8 mouse cellular contexts compared by ENCODE assay signal in the genomic region with DNA sequence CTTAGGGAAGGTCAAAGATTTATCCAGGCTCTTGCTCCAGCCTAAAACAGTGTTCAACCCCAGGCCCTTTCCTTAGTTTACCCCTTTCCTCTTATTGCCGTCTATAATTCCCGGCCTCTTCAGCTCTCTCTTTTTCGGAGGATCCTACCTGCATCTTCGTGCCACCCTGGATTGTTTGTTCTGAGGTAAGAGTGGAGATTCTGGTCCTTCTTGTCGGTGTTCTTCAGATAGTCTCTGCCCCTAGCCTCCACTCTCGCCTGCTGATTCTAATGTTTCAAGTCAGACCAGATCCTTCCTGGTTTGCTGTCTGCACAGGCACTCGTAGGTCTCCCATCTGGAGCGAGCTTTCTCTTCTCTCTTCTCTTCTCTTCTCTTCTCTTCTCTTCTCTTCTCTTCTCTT. TPM values are rescaled to one million over a fixed set of nuclear protein-coding genes. Genes with fewer than 3 reads are reported as not detected.
A peak's percentile ranks its signal among the peaks of the same experiment; 100 is the strongest.
DNase-seq lines count a peak whose midpoint lies in the region; ATAC-seq lines count a peak whose summit lies in the region.

No protein-coding gene starts in this region.

- no peaks in the 10 kb centered on the region for H3K36me3 ChIP-seq in neural tube, embryonic 11.5 days (ENCODE audit: control insufficient read depth, insufficient read depth, low read length)
- H3K36me3 ChIP-seq in embryonic facial prominence, embryonic 14.5 days (ENCODE audit: control insufficient read depth, insufficient read depth, low read length): no peaks in the 10 kb centered on the region
- H3K36me3 ChIP-seq in intestine, embryonic 15.5 days: no peaks in the 10 kb centered on the region
- H3K36me3 ChIP-seq in neural tube, embryonic 14.5 days (ENCODE audit: control insufficient read depth, insufficient read depth, low read length): no peaks in the 10 kb centered on the region

- ATAC-seq in neural tube, embryonic 11.5 days (ENCODE audit: insufficient read depth, low FRiP score, low TSS enrichment): no peak
- no peak for ATAC-seq in embryonic facial prominence, embryonic 14.5 days (ENCODE audit: low read depth)
- no peak for ATAC-seq in intestine, embryonic 15.5 days
- no peak for ATAC-seq in neural tube, embryonic 14.5 days (ENCODE audit: low read depth)

- peak overlapping the region; percentile 90 for H3K4me2 ChIP-seq in neural tube, embryonic 11.5 days (ENCODE audit: low read depth)
- peak overlapping the region; percentile 84 for H3K4me2 ChIP-seq in embryonic facial prominence, embryonic 14.5 days (ENCODE audit: low read depth, low read length)
- H3K4me2 ChIP-seq in intestine, embryonic 15.5 days (replicated peaks): peak overlapping the region; percentile 89
- H3K4me2 ChIP-seq in neural tube, embryonic 14.5 days (ENCODE audit: low read depth, low read length): peak overlapping the region; percentile 95

- no peaks in the 10 kb centered on the region for H3K9me3 ChIP-seq in neural tube, embryonic 11.5 days (ENCODE audit: control insufficient read depth, low read length)
- H3K9me3 ChIP-seq in embryonic facial prominence, embryonic 14.5 days (ENCODE audit: control insufficient read depth, low read length): no peaks in the 10 kb centered on the region
- H3K9me3 ChIP-seq in intestine, embryonic 15.5 days: no peaks in the 10 kb centered on the region
- H3K9me3 ChIP-seq in neural tube, embryonic 14.5 days (ENCODE audit: control insufficient read depth, low read length): no peaks in the 10 kb centered on the region

- no peaks in the 10 kb centered on the region for H3K27me3 ChIP-seq in neural tube, embryonic 11.5 days (ENCODE audit: control insufficient read depth, insufficient read depth, low read length)
- H3K27me3 ChIP-seq in embryonic facial prominence, embryonic 14.5 days (replicated peaks; ENCODE audit: control insufficient read depth, insufficient read depth, low read length): no peaks in the 10 kb centered on the region
- no peaks in the 10 kb centered on the region for H3K27me3 ChIP-seq in intestine, embryonic 15.5 days (replicated peaks)
- H3K27me3 ChIP-seq in neural tube, embryonic 14.5 days (ENCODE audit: control insufficient read depth, insufficient read depth, low read length): no peaks in the 10 kb centered on the region; the same call in 1 of the 2 replicates

- no peak overlapping the region for H3K27ac ChIP-seq in neural tube, embryonic 11.5 days (ENCODE audit: low read depth, low read length)
- H3K27ac ChIP-seq in embryonic facial prominence, embryonic 14.5 days (replicated peaks; ENCODE audit: low read depth, low read length): no peak overlapping the region
- H3K27ac ChIP-seq in intestine, embryonic 15.5 days: no peak overlapping the region
- no peak overlapping the region for H3K27ac ChIP-seq in neural tube, embryonic 14.5 days (ENCODE audit: low read depth, low read length)

- H3K4me1 ChIP-seq in neural tube, embryonic 11.5 days (ENCODE audit: control insufficient read depth, insufficient read depth, low read length): peaks cover 4% of the 10 kb centered on the region
- peaks cover 34% of the 10 kb centered on the region for H3K4me1 ChIP-seq in embryonic facial prominence, embryonic 14.5 days (ENCODE audit: control insufficient read depth, insufficient read depth, low read length)
- peaks cover 12% of the 10 kb centered on the region for H3K4me1 ChIP-seq in intestine, embryonic 15.5 days (replicated peaks)
- peaks cover 11% of the 10 kb centered on the region; the same call in 1 of the 2 replicates for H3K4me1 ChIP-seq in neural tube, embryonic 14.5 days (ENCODE audit: control insufficient read depth, insufficient read depth, low read length)

- WGBS in neural tube, embryonic 11.5 days: 19% methylated on average over 8 of the region's 8 CpGs
- WGBS in embryonic facial prominence, embryonic 14.5 days: 12% methylated on average over 8 of the region's 8 CpGs
- 14% methylated on average over 8 of the region's 8 CpGs for WGBS in intestine, embryonic 15.5 days
- WGBS in neural tube, embryonic 14.5 days: 29% methylated on average over 8 of the region's 8 CpGs

- peak overlapping the region; percentile 79 for H3K9ac ChIP-seq in neural tube, embryonic 11.5 days (ENCODE audit: low read length)
- peak overlapping the region; percentile 86 for H3K9ac ChIP-seq in embryonic facial prominence, embryonic 14.5 days (ENCODE audit: low read depth, low read length)
- H3K9ac ChIP-seq in intestine, embryonic 15.5 days: peak overlapping the region; percentile 90
- peak overlapping the region; percentile 68 for H3K9ac ChIP-seq in neural tube, embryonic 14.5 days (replicated peaks; ENCODE audit: low read depth, low read length)

- peak overlapping the region; percentile 51 for H3K4me3 ChIP-seq in neural tube, embryonic 11.5 days (ENCODE audit: low read depth, low read length)
- H3K4me3 ChIP-seq in embryonic facial prominence, embryonic 14.5 days (ENCODE audit: low read depth, low read length): peak overlapping the region; percentile 77
- peak overlapping the region; percentile 88 for H3K4me3 ChIP-seq in intestine, embryonic 15.5 days (replicated peaks)
- H3K4me3 ChIP-seq in neural tube, embryonic 14.5 days (ENCODE audit: low read depth, low read length): peak overlapping the region; percentile 66

- no peak for DNase-seq in neural tube, embryonic 11.5 days (ENCODE audit: low spot score)
- no peak for DNase-seq in neural tube, embryonic 10.5 days (ENCODE audit: extremely low spot score, low spot score)
- no peak for DNase-seq in embryonic facial prominence, embryonic 14.5 days (ENCODE audit: low spot score)
- no peak for DNase-seq in cerebellum, adult 8-10 months
- no peak for DNase-seq in cerebellum, adult 11 months
- no peak for DNase-seq in adrenal gland, postnatal 14 days

RNA-seq across cellular contexts. Expression of a gene that starts 0.6 kb away (rescaled TPM):
- 12.5 and 12.6 TPM in 2 replicates for polyA plus RNA-seq in neural tube, embryonic 11.5 days (2014; fragmentation: Nextera tagmentation; extraction: Ambion mirVana)
- polyA plus RNA-seq in embryonic facial prominence, embryonic 14.5 days (2014; fragmentation: Nextera tagmentation; extraction: Ambion mirVana): 19.7 and 22.5 TPM in 2 replicates
- polyA plus RNA-seq in intestine, embryonic 15.5 days (2015; fragmentation: Nextera tagmentation; extraction: Ambion mirVana): 19.3 and 20.3 TPM in 2 replicates
- polyA plus RNA-seq in neural tube, embryonic 14.5 days (2014; fragmentation: Nextera tagmentation; extraction: Ambion mirVana): 4.5 and 8.4 TPM in 2 replicates
- 39.8 and 46.4 TPM in 2 replicates for total RNA-seq in adrenal gland, postnatal 14 days (2021)
